Mouse (Mus musculus) urinary bladder, postnatal 25 days (tissue): ENCODE measurements around the gene 1110008P14Rik.

Source experiments
- DNase-seq: peaks from one replicate; pipeline ENCODE4 v3.0.0; 2022; ENCODE audit warnings: low spot score

1110008P14Rik gene

GRCm38 (mm10) chr2:32342539-32343350 is 39.0 kb downstream of the 1110008P14Rik start:
- no peak for DNase-seq

GRCm38 (mm10) chr2:32342039-32342438 is 39.7 kb downstream of the 1110008P14Rik start:
- DNase-seq, result no peak

- no peak for DNase-seq
Measured at GRCm38 (mm10) chr2:32341634-32341939, 40.2 kb downstream of the 1110008P14Rik start.

GRCm38 (mm10) chr2:32340836-32341633 is 40.7 kb downstream of the 1110008P14Rik start:
- no peak for DNase-seq

- no peak for DNase-seq
Measured at GRCm38 (mm10) chr2:32339912-32340642, 41.7 kb downstream of the 1110008P14Rik start.

GRCm38 (mm10) chr2:32335888-32336287 is 45.9 kb downstream of the 1110008P14Rik start:
- DNase-seq, result peak; percentile 25

- no peak for DNase-seq
Measured at GRCm38 (mm10) chr2:32332159-32332558, 49.6 kb downstream of the 1110008P14Rik start.

- no peak for DNase-seq
Measured at GRCm38 (mm10) chr2:32329531-32329930, 52.2 kb downstream of the 1110008P14Rik start.

- no peak for DNase-seq
Measured at GRCm38 (mm10) chr2:32328911-32329460, 52.8 kb downstream of the 1110008P14Rik start.

GRCm38 (mm10) chr2:32327200-32327599 is 54.5 kb downstream of the 1110008P14Rik start:
- no peak for DNase-seq
